In genomic region chr11:96133239-96133865, GRCm38 (mm10) we compare ENCODE assay signal across 8 mouse cellular contexts. TPM values are rescaled to one million over a fixed set of nuclear protein-coding genes. Genes with fewer than 3 reads are reported as not detected.
DNase-seq lines count a peak whose midpoint lies in the region; ATAC-seq and TF ChIP-seq lines count a peak whose summit lies in the region.

Gene Ttll6 (plus strand): TSS chr11:96133786.

- H3K4me1 ChIP-seq in limb, embryonic 14.5 days (ENCODE audit: control insufficient read depth, insufficient read depth, low read length), result 0 out of 2 replicates have a peak, but pooled peaks cover 4% of the 10 kb centered on the region
- 0 out of 2 replicates have a peak, but pooled peaks cover 2% of the 10 kb centered on the region for H3K4me1 ChIP-seq in midbrain, embryonic 16.5 days (ENCODE audit: control insufficient read depth, insufficient read depth, low read length)
- no peaks in the 10 kb centered on the region; the same call in 1 of the 2 replicates for H3K4me1 ChIP-seq in testis, adult 2 months (ENCODE audit: control insufficient read depth, insufficient read depth, low read length)

- TF ChIP-seq CTCF in gastrocnemius, adult 2 months (IDR thresholded peaks at IDR 0.05), result peak; percentile 86
- peak; percentile 85; the same call in 1 of the 2 replicates for TF ChIP-seq CTCF in testis, adult 2 months (IDR thresholded peaks at IDR 0.05; ENCODE audit: control insufficient read depth, insufficient read depth, insufficient replicate concordance, low read depth, low read length)

- DNase-seq in layer of hippocampus, adult 11-12 months (ENCODE audit: low spot score), result peak; percentile 28
- DNase-seq in layer of hippocampus, adult 9-10 months (ENCODE audit: low spot score), result no peak
- peak; percentile 32 for DNase-seq in cerebellum, adult 8-10 months
- DNase-seq in gastrocnemius, adult 2 months, result peak; percentile 58
- DNase-seq in kidney, adult 18-20 months, result peak; percentile 67
- DNase-seq in limb, embryonic 14.5 days (ENCODE audit: low spot score), result peak; percentile 72

- 0 out of 2 replicates have a peak within 1 kb of the TSS, but pooled peaks have one; percentile 12 for H3K9ac ChIP-seq in limb, embryonic 14.5 days (ENCODE audit: low read depth, low read length, severe bottlenecking)
- H3K9ac ChIP-seq in midbrain, embryonic 16.5 days (ENCODE audit: low read depth, low read length), result no peak within 1 kb of the TSS

- intact Hi-C loops in gastrocnemius, adult 2 months (cut with DNase I), result no loop called here

- no peak for ATAC-seq in limb, embryonic 14.5 days (ENCODE audit: low FRiP score, low read depth)
- ATAC-seq in midbrain, embryonic 16.5 days, result no peak

- no peaks in the 10 kb centered on the region for H3K27me3 ChIP-seq in limb, embryonic 14.5 days (ENCODE audit: control insufficient read depth, insufficient read depth, low read length)
- 0 out of 2 replicates have a peak, but pooled peaks cover 3% of the 10 kb centered on the region for H3K27me3 ChIP-seq in midbrain, embryonic 16.5 days (ENCODE audit: control insufficient read depth, insufficient read depth, low read depth, low read length)
- no peaks in the 10 kb centered on the region for H3K27me3 ChIP-seq in testis, adult 2 months (ENCODE audit: control insufficient read depth, insufficient read depth, low read length)

- peak within 1 kb of the TSS; percentile 48 for H3K4me3 ChIP-seq in gastrocnemius, adult 2 months
- no peak within 1 kb of the TSS; the same call in 1 of the 2 replicates for H3K4me3 ChIP-seq in limb, embryonic 14.5 days (replicated peaks; ENCODE audit: low read length)
- no peak within 1 kb of the TSS for H3K4me3 ChIP-seq in midbrain, embryonic 16.5 days (ENCODE audit: low read depth, low read length)
- no peak within 1 kb of the TSS for H3K4me3 ChIP-seq in testis, adult 2 months (ENCODE audit: control insufficient read depth, low read depth, low read length)

- H3K9me3 ChIP-seq in limb, embryonic 14.5 days (ENCODE audit: control insufficient read depth, low read length), result no peaks in the 10 kb centered on the region
- H3K9me3 ChIP-seq in midbrain, embryonic 16.5 days (replicated peaks; ENCODE audit: control insufficient read depth, low read length, poor library complexity, severe bottlenecking), result no peaks in the 10 kb centered on the region

- H3K36me3 ChIP-seq in limb, embryonic 14.5 days (ENCODE audit: control insufficient read depth, insufficient read depth, low read length), result no peaks in the 10 kb centered on the region
- H3K36me3 ChIP-seq in midbrain, embryonic 16.5 days (ENCODE audit: control insufficient read depth, insufficient read depth, low read length), result no peaks in the 10 kb centered on the region
- no peaks in the 10 kb centered on the region for H3K36me3 ChIP-seq in testis, adult 2 months (ENCODE audit: control insufficient read depth, insufficient read depth, low read length)

- WGBS in limb, embryonic 14.5 days, result 17% methylated on average over 16 of the region's 16 CpGs
- WGBS in midbrain, embryonic 16.5 days, result 14% methylated on average over 16 of the region's 16 CpGs

- H3K27ac ChIP-seq in gastrocnemius, adult 2 months, result no peak within 1 kb of the TSS
- H3K27ac ChIP-seq in limb, embryonic 14.5 days (replicated peaks; ENCODE audit: low read depth, low read length), result no peak within 1 kb of the TSS
- H3K27ac ChIP-seq in midbrain, embryonic 16.5 days (ENCODE audit: low read length), result no peak within 1 kb of the TSS
- H3K27ac ChIP-seq in testis, adult 2 months (ENCODE audit: control insufficient read depth, insufficient read depth, low read depth, low read length), result no peak within 1 kb of the TSS

- peak within 1 kb of the TSS; percentile 34 for H3K4me2 ChIP-seq in limb, embryonic 14.5 days (replicated peaks; ENCODE audit: low read depth, low read length, severe bottlenecking)
- peak within 1 kb of the TSS; percentile 10; the same call in 1 of the 2 replicates for H3K4me2 ChIP-seq in midbrain, embryonic 16.5 days (ENCODE audit: low read length)

- no peak for TF ChIP-seq POLR2A in limb, embryonic 14.5 days (IDR thresholded peaks at IDR 0.05; ENCODE audit: borderline replicate concordance, extremely low read depth, insufficient read depth, insufficient read length)
- TF ChIP-seq POLR2A in testis, adult 2 months (IDR thresholded peaks at IDR 0.05; ENCODE audit: control insufficient read depth, low read depth, low read length), result no peak

RNA-seq across cellular contexts. Expression of gene Ttll6, which starts in this region (rescaled TPM):
- total RNA-seq in gastrocnemius, adult 2 months (2021), result not detected
- polyA plus RNA-seq in limb, embryonic 14.5 days (2012; rRNA removed), result 0.04 and 0.05 TPM in 2 replicates
- not detected in 2 replicates for polyA plus RNA-seq in limb, embryonic 14.5 days (2014; fragmentation: Nextera tagmentation; extraction: Ambion mirVana)
- polyA plus RNA-seq in midbrain, embryonic 16.5 days (2015; fragmentation: Nextera tagmentation; extraction: Ambion mirVana), result 0.31 and 0.35 TPM in 2 replicates
- polyA plus RNA-seq in testis, adult 2 months (2012; rRNA removed), result 90.4 and 94.5 TPM in 2 replicates

Comparison
In these comparisons a context has a peak if more than half of its experiments do, and no peak if none do; other contexts are left out.
1. RNA of gene Ttll6 (polyA plus RNA-seq): 90.4 to 94.5 TPM in testis, adult 2 months; 0.31 to 0.35 TPM in midbrain, embryonic 16.5 days and 0.04 to 0.05 TPM in limb, embryonic 14.5 days; every median in the first group is over 10 times any median in the second.
2. Peak in DNase-seq and H3K4me3 ChIP-seq in gastrocnemius, adult 2 months; RNA of the gene not detected or under 1 TPM.
3. Peak in DNase-seq, H3K9ac ChIP-seq and H3K4me2 ChIP-seq in limb, embryonic 14.5 days; RNA of the gene not detected or under 1 TPM.